Mouse (Mus musculus) heart, postnatal 4 days (tissue): Measurements from ENCODE around the gene Fam162a. TPM values are rescaled to one million over a fixed set of nuclear protein-coding genes. Genes with fewer than 3 reads are reported as not detected.
"Not testable (repeated sequence)": the region's sequence is repeated elsewhere in the genome, so short reads cannot be mapped to it uniquely, and the experiment has no call there.

Source experiments
- DNase-seq: peaks from one replicate; pipeline ENCODE4 v3.0.0; 2021
- total RNA-seq, 2 experiments: library from RNA; stranded (reverse); gene quantifications; 2 replicates each; pipeline ENCODE4 v1.2.3; 2021

The Fam162a gene
- 100 to 1,000 TPM; 229 to 235 TPM for total RNA-seq

DNA sequence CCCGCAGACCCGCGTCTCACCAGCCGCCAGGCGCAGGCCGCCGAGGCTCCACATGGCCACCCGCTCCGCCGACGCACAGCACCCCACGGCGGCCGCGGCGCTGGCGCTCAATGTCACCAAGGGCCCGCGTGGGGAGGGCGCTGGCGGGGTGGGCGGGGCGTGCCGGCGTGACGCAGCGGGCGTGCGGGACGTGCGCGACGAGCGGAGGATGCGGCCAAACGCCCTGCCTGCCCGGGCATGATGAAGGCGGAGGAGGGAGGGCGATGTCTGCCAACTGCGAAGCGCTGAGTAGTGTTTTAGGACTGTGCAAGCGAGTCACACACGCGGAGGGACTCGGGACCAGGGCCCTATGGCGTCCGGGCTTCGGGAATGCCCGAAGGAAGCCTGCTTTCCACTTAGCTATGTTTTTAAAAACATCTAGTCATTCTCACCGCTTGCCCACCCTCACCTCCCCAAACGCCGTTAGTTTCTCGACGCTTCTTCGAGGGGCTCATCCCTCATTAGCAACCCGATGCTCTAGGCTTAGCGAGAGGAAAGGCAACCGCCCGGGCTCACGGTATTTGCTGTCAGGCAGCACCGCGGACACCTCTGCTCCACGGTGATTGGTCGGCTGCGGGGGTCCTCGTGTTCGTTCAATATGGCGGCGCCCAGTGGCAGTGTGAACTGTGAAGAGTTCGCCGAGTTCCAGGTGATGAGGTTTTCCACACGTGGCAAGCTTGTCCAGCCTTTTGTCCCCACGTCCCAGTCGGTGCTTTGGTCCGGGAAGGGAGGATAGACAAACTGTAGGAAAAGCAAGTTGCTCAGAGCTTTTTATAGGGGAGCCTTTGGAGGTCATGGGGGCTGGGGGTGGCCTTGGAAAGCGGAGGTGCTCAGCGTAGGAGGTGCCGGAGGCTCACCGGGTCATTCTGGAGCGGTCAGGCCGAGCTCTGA, at the start of gene Fam162a, which contains the start of gene Ccdc58:
Fam162a (minus strand) TSS at position 145 of the 930 bp plus-strand sequence.
Ccdc58 (plus strand) TSS at position 236 of the 930 bp plus-strand sequence.
- peak; percentile 95 for DNase-seq

DNA sequence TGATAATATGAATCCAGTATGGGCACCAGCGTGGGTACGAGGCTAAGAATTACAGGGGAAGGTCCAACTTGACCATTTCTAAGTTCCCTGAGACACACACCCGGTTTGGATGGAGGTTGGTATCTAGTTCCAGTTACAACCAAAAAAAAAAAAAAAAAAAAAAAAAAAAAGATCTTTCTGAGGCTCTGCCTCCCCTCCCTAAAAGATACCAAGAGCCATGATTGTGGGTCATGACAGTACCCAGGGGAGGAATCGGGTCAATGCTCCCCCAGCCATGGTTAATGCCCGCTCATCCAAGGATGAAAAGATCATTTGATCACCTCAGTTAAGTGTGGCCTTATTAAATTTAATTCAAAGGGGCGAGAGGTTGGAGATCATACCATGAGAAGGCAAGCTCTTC, 44.4 kb upstream of the Fam162a start:
- not testable (repeated sequence) for DNase-seq

DNA sequence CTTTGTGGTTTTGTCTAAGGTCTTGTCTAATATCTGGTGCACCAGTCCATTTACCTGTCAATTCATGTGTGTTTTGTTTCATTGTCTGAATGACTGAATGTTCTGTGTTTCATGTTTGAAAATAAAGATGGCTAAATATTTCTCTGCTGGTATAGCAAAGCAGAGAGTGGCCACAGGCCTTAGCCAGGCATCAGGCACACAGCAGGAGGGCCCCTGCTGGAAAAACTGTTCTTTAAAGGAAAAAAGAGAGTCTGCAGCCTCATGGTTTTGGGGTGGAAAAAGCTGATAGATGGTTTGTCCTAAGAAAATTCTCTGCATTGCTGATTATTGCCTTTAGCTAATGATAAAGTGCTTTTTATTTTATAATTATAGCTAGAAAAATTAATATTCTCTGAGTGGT, 40.1 kb upstream of the Fam162a start:
- not testable (repeated sequence) for DNase-seq

- DNase-seq: no peak
These were observed 30.8 kb upstream of the Fam162a start for GRCm38 (mm10) chr16:36102211-36102610.

DNA sequence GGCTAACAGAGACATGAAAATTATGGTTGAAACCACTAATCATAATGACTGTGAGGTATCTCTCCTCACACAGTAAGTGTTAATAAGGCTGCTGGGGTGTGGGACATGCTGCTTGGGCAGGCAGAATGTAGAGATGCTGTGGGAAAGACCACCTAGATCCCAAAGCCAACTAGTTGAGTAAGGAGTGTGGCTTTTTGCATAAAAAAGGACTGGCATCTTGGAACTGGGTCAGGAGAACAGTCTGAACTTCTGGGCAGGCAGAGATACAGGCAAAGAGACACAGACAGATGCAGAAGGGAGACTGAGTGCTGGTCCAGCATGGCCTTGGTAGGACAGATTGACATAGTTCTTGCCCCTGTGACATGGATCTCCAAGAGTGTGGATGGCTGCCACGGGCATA, 30.1 kb upstream of the Fam162a start:
- DNase-seq: no peak

DNA sequence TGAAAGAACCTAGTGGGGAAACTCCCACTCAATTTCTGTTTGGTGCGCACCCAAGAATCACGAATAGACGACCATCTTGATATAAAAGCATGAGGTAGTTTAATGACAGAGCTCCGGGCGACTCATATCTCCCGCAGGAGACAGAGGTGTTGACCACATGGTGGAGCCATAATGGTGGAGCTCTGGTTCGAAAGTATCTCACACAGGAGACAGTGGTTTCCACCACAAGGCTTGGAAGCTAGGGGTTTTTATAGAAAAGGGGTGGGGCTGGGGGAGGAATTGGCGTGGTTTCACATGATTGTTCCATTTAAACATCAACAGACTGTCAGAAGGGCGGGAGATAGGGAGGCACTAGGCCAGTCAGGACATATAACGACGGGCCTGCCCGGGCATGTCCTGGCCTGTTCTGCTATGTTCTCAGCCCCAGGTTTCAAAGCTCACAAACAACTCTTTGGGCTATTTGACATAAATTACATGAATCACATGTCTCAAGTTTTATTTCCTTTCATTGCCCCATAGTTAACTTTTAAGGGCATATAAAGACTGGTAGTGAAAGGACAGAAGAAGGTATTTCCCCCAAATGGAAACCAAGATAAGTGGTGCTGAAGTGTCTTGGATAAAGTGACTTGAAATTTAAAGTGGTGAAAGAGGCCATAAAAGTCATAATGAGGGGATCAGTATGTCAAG, 26.6 kb upstream of the Fam162a start:
- not testable (repeated sequence) for DNase-seq

GRCm38 (mm10) chr16:36094079-36094478, 22.7 kb upstream of the Fam162a start:
- DNase-seq: no peak

DNA sequence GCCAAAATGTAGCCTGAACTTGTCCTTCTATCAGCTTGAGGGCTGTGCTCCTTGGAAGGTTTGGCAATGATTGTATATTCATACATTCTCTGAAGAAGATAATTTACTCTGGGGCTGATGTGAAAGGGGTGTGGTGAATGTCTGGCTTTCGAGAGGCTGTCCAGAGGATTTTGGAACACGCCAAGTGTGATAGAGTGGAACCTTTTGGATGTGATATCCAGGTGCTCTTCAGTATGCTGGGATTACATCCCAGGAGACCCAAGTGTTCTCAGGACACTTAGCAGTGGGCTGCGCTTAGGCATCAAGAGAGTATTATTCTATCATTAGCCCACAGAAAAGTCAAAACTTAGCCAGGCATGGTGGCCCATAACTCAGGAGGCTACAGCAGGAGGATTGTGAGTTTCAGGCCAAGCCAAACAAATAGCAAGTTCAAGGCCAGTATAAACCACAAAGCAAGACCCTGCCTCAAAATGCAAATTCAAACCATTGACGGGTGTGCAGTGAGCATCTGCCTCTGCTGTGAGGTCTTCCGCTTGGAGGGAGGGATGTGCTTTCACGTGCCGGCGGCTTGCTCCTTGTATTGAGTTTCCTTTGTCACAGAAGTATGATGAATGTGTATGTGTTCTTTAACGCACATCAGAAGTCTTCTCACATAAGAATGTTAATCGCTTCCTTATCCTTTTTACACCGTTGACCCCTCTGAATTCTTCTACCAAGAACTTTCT, 19.6 kb upstream of the Fam162a start:
- no peak for DNase-seq

- DNase-seq: no peak
These were observed 18.6 kb upstream of the Fam162a start for GRCm38 (mm10) chr16:36089850-36090616.

- DNase-seq: peak; percentile 31
These were observed 17.7 kb upstream of the Fam162a start for GRCm38 (mm10) chr16:36089065-36089464.

- no peak for DNase-seq
These were observed 16.5 kb upstream of the Fam162a start for GRCm38 (mm10) chr16:36087846-36088245.

- DNase-seq: no peak
These were observed 8.5 kb upstream of the Fam162a start for GRCm38 (mm10) chr16:36079916-36080315.

DNA sequence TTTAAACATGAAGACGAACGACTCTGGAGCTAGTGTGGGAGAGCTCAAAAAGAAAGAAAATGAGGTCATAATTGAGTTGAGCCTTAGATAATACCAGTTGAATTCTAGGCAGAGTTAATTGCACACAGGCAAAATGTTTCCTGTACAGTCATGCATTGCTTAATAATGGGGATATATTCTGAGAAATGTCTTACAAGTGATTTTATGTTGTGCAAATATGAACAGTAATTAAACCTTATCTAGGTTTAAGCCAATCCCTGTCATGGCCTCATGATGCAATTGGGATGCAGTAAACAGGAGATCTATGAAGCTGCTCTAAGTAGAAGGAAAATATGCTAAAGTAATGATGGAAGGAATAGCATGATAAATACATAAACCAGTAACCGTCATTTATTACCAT, 3.4 kb upstream of the Fam162a start:
- DNase-seq: no peak

- no peak for DNase-seq
These were observed 1.1 kb upstream of the Fam162a start for GRCm38 (mm10) chr16:36072410-36073011.

- DNase-seq: no peak
These were observed 334 bp downstream of the Fam162a start for GRCm38 (mm10) chr16:36071071-36071449.

- DNase-seq: no peak
These were observed 1.4 kb downstream of the Fam162a start for GRCm38 (mm10) chr16:36069819-36070575.

GRCm38 (mm10) chr16:36068356-36068755, 3.0 kb downstream of the Fam162a start:
- DNase-seq: no peak

GRCm38 (mm10) chr16:36067694-36068093, 3.7 kb downstream of the Fam162a start:
- DNase-seq: no peak

DNA sequence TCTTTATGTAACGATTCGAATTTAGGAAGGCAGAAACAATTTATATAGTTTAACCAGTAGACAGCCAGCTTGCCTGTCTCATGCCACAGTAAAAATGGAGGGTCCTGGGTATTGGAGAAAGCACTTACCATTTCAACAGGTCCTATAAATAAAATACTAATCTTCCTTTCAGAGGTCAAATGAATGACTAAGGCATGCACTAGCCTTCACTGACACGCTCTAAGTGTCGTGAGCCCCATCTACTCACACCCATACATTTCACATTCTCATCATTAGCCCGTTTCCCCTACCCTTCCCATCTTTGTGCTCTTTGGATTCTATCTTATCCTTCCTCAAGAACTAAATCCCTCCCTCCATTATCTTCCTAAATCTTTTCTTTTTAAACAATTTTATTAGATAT, 6.5 kb downstream of the Fam162a start:
- DNase-seq: no peak

GRCm38 (mm10) chr16:36063315-36063714, 8.1 kb downstream of the Fam162a start:
- no peak for DNase-seq

DNA sequence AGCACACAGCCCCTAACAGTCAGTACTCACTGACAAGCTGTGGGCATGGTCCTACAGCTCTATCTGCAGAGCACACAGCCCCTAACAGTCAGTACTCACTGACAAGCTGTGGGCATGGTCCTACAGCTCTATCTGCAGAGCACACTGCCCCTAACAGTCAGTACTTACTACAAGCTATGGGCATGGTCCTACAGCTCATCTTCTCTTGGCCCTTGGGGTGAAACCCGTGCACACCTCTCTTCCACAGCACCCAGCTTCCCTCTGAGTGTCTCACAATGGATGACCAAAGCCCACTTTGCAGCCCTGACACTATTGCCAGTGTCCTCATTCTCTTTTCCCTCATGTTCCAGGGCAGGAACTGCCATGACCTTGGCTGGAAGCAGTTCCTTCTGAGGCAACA, 8.9 kb downstream of the Fam162a start:
- not testable (repeated sequence) for DNase-seq
